Mouse (Mus musculus): Measurements from ENCODE around the gene Gm8251. TPM values are rescaled to one million over a fixed set of nuclear protein-coding genes. Genes with fewer than 3 reads are reported as not detected.

Gm8251 gene
- polyA plus RNA-seq, 1 experiment from 2014 or later = 0.21 TPM

Other genes starting within 250 kb of the Gm8251 start
- gene Uxs1, start 234.1 kb downstream of the Gm8251 start, polyA plus RNA-seq (2014; fragmentation: Nextera tagmentation; extraction: Ambion mirVana) = 15.3 and 18.0 TPM in 2 replicates
- gene Tpp2, start 128.3 kb downstream of the Gm8251 start, polyA plus RNA-seq (2014; fragmentation: Nextera tagmentation; extraction: Ambion mirVana) = 59.9 and 68.8 TPM in 2 replicates
- 0.04 and 0.68 TPM in 2 replicates for gene Mettl21c, start 41.9 kb downstream of the Gm8251 start, polyA plus RNA-seq (2014; fragmentation: Nextera tagmentation; extraction: Ambion mirVana)
- 123 and 133 TPM in 2 replicates for gene Tex30, start 40.5 kb upstream of the Gm8251 start, polyA plus RNA-seq (2014; fragmentation: Nextera tagmentation; extraction: Ambion mirVana)
- 48.8 and 53.8 TPM in 2 replicates for gene Kdelc1, start 56.9 kb upstream of the Gm8251 start, polyA plus RNA-seq (2014; fragmentation: Nextera tagmentation; extraction: Ambion mirVana)
- 13.1 and 13.3 TPM in 2 replicates for gene Bivm, start 57.0 kb upstream of the Gm8251 start, polyA plus RNA-seq (2014; fragmentation: Nextera tagmentation; extraction: Ambion mirVana)
- 15.0 TPM in 2 replicates for gene Ercc5, start 85.8 kb upstream of the Gm8251 start, polyA plus RNA-seq (2014; fragmentation: Nextera tagmentation; extraction: Ambion mirVana)
- gene Mettl21e, start 157.0 kb upstream of the Gm8251 start, polyA plus RNA-seq (2014; fragmentation: Nextera tagmentation; extraction: Ambion mirVana) = not detected in 2 replicates

Data from liver, embryonic 11.5 days (tissue).